Mouse (Mus musculus) liver, embryonic 16.5 days (tissue): Measurements from ENCODE around the gene Myo1d. TPM values are rescaled to one million over a fixed set of nuclear protein-coding genes. Genes with fewer than 3 reads are reported as not detected.

Source experiments
- ATAC-seq: fragments of 200-750 bp; cut with Nextera tagmentation; 2 replicates; pipeline ENCODE4 v1.8.0; 2017; ENCODE audit warnings: low read depth, mild to moderate bottlenecking, moderate number of reproducible peaks, moderate library complexity
- H3K27ac ChIP-seq: fragments of 300-500 bp; sonication (generic); 2 replicates; pipeline ENCODE4 v1.5.1; 2014; ENCODE audit warnings: mild to moderate bottlenecking, low read length
- H3K27me3 ChIP-seq: fragments of 300-500 bp; sonication (generic); 2 replicates; pipeline ENCODE4 v1.6.1; 2014; ENCODE audit warnings: low read depth, low read length, mixed read lengths; ENCODE audit not compliant: control insufficient read depth, insufficient read depth
- H3K36me3 ChIP-seq: fragments of 300-500 bp; sonication (generic); 2 replicates; pipeline ENCODE4 v1.6.1; 2014; ENCODE audit warnings: mild to moderate bottlenecking; ENCODE audit not compliant: control insufficient read depth, insufficient read depth
- H3K4me1 ChIP-seq: fragments of 300-500 bp; sonication (generic); 2 replicates; pipeline ENCODE4 v1.6.1; 2014; ENCODE audit warnings: low read depth, low read length, mixed read lengths; ENCODE audit not compliant: control insufficient read depth
- H3K4me2 ChIP-seq: fragments of 300-500 bp; sonication (generic); 2 replicates; pipeline ENCODE4 v1.6.1; 2014; ENCODE audit warnings: low read depth, low read length, mixed read lengths
- H3K4me3 ChIP-seq: fragments of 300-500 bp; sonication (generic); 2 replicates; pipeline ENCODE4 v1.5.1; 2014; ENCODE audit warnings: low read depth, mild to moderate bottlenecking, low read length
- H3K9ac ChIP-seq: fragments of 300-500 bp; sonication (generic); 2 replicates; pipeline ENCODE4 v1.6.1; 2014; ENCODE audit warnings: low read depth, low read length
- H3K9me3 ChIP-seq: fragments of 300-500 bp; sonication (generic); replicated peaks from 2 replicates; pipeline ENCODE4 v1.6.1; 2016; ENCODE audit warnings: low read length; ENCODE audit not compliant: control insufficient read depth
- WGBS: fragments of 180-500 bp; shearing (Covaris S2); extraction: QIAGEN DNeasy Blood & Tissue Kit; methylation state at CpG from one replicate; pipeline ENCODE4 v1.1.7; 2014; ENCODE audit not compliant: insufficient replicate concordance; 5-methylcytosine and 5-hydroxymethylcytosine counted together
- polyA plus RNA-seq: library from polyadenylated mRNA; unstranded; fragments of >200 nt; fragmentation: Nextera tagmentation; extraction: Ambion mirVana; gene quantifications from 2 replicates; pipeline ENCODE4 v1.2.1, GENCODE M21; 2015

The Myo1d gene
- polyA plus RNA-seq, 1 experiment from 2014 or later, result 12.3 TPM

GRCm38 (mm10) chr11:80628992-80629865 lies 150.6 kb downstream of the Myo1d start:
- ATAC-seq, result no peak
- H3K4me2 ChIP-seq, result no peak overlapping the region
- H3K4me1 ChIP-seq, result no peaks in the 10 kb centered on the region
- H3K27me3 ChIP-seq, result no peaks in the 10 kb centered on the region
- no peaks in the 10 kb centered on the region for H3K9me3 ChIP-seq
- no peak overlapping the region for H3K4me3 ChIP-seq
- H3K9ac ChIP-seq, result no peak overlapping the region
- no peaks in the 10 kb centered on the region for H3K36me3 ChIP-seq
- H3K27ac ChIP-seq, result no peak overlapping the region
- WGBS, result 65% methylated on average over 10 of the region's 10 CpGs

DNA sequence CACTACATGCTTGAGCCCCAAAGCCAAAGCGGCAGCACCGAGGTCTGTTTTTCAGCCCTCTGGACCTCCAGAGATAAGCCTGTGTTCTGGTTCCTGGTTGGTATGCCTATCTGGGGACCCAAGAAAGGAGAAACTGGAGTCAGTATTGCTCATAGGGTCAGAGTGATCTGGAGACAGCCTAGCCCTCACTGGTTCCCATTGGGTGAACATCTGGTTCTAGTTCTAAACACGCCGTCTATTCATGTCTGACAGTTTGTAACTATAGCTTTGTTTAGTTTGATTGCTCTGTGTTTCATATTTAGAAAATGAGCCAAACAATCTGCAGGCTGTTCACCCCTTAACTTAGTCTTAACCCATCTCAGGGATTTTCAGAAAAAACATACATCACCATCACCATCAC lies 151.2 kb downstream of the Myo1d start:
- no peak overlapping the region for H3K9ac ChIP-seq
- 77% methylated on average over 4 of the region's 4 CpGs for WGBS
- H3K4me2 ChIP-seq, result no peak overlapping the region
- H3K36me3 ChIP-seq, result no peaks in the 10 kb centered on the region
- ATAC-seq, result no peak
- no peak overlapping the region for H3K27ac ChIP-seq
- no peaks in the 10 kb centered on the region for H3K9me3 ChIP-seq
- no peaks in the 10 kb centered on the region for H3K27me3 ChIP-seq
- H3K4me3 ChIP-seq, result no peak overlapping the region
- H3K4me1 ChIP-seq, result no peaks in the 10 kb centered on the region

GRCm38 (mm10) chr11:80623038-80623380 lies 156.8 kb downstream of the Myo1d start:
- H3K27ac ChIP-seq, result no peak overlapping the region
- WGBS, result 49% methylated on average over 7 of the region's 7 CpGs

DNA sequence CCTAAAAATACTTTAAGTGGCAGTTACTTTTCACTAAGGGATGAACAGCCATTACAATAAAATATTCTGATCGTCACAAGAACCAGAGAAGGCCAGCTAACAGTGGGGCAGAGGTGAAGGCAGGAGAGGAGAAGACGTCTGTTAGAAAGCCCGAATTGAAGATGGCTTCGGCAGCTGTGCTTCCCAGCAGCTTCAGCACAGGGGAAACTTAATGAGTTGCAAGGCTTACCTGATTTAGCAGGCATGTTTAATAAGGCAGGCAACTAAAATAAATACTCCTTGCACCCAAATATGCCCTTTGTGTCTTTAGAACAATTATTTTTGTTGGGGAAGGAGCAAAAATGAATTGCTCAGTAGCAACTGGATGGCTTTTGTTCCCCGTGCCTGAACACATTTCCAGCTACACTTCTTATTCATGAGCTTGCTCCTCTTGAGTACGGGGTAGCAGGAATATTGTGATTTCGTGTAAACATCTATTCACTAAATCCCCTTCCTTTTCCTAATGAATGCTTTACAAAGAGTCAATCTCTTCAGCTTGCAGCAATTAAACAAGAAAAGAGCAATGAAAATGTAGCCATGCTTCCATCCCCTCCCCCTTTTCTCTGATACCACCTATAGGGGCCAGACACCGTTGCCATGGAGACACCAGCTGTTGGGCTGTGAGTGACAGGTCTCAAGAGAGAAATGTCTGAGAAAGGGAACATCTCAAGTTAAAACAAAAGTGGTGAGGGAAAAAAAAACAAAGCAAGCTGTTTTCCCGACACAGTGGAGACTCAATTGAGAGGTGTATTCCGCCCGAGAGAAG lies 157.4 kb downstream of the Myo1d start:
- ATAC-seq, result no peak
- no peak overlapping the region for H3K9ac ChIP-seq
- no peaks in the 10 kb centered on the region for H3K36me3 ChIP-seq
- no peak overlapping the region for H3K4me2 ChIP-seq
- H3K27me3 ChIP-seq, result no peaks in the 10 kb centered on the region
- H3K9me3 ChIP-seq, result no peaks in the 10 kb centered on the region
- WGBS, result 38% methylated on average over 11 of the region's 11 CpGs
- H3K27ac ChIP-seq, result no peak overlapping the region
- H3K4me3 ChIP-seq, result no peak overlapping the region
- H3K4me1 ChIP-seq, result no peaks in the 10 kb centered on the region

More at GRCm38 (mm10) chr11:80623038-80623380, 156.8 kb downstream of the Myo1d start:
- Histone ChIP-seq H3K9ac (no peak overlapping the region), H3K36me3 (no peaks in the 10 kb centered on the region), H3K27me3 (no peaks in the 10 kb centered on the region), H3K4me1 (no peaks in the 10 kb centered on the region), H3K4me3 (no peak overlapping the region), H3K4me2 (no peak overlapping the region), H3K9me3 (no peaks in the 10 kb centered on the region)
- ATAC-seq, result no peak

DNA sequence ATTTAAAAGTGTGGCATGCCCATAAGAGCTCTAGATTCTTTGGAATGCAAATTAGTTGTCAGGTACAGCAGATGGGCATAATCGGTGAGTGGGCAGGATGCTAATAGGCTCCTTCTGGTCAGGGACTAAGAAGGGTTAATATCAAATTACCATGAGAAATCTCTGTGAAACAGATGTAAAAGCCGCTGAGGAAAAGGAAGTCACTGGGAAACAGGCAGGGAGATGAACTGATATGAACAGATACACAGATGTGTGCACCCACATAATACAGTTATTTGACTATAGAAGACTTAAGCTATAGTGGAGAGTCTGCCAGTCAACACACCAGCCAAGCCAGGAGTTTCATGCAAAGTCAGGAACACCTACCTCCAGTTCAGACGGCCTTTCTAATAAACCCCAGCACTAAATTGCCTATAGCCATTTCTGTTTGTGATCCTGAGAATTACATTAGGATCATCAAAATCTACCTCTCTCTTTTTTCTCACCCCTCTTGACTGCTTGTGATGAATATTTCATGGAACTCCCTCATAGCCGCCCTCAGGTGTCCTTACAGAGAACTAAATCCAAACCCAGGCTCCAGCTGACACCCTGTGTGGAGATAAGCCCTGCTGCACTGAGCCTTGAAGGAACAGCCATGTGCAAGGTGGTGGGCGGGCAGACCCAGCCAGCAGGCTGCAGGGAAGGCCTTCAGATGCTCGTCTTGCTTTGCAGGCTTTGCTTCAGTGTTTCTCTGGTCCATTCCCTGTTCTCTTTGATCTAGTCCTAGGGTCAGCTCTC lies 164.7 kb downstream of the Myo1d start:
- no peaks in the 10 kb centered on the region for H3K27me3 ChIP-seq
- H3K27ac ChIP-seq, result no peak overlapping the region
- H3K4me2 ChIP-seq, result no peak overlapping the region
- no peaks in the 10 kb centered on the region for H3K36me3 ChIP-seq
- no peak for ATAC-seq
- no peaks in the 10 kb centered on the region for H3K4me1 ChIP-seq
- H3K9ac ChIP-seq, result no peak overlapping the region
- H3K9me3 ChIP-seq, result no peaks in the 10 kb centered on the region
- 31% methylated on average over 6 of the region's 6 CpGs for WGBS
- no peak overlapping the region for H3K4me3 ChIP-seq

GRCm38 (mm10) chr11:80614418-80614817 lies 165.4 kb downstream of the Myo1d start:
- H3K4me3 ChIP-seq, result no peak overlapping the region
- H3K27me3 ChIP-seq, result no peaks in the 10 kb centered on the region
- H3K4me2 ChIP-seq, result no peak overlapping the region; the same call in 1 of the 2 replicates
- no peaks in the 10 kb centered on the region for H3K4me1 ChIP-seq
- no peaks in the 10 kb centered on the region for H3K36me3 ChIP-seq
- WGBS, result 28% methylated on average over 5 of the region's 5 CpGs
- H3K27ac ChIP-seq, result no peak overlapping the region
- no peaks in the 10 kb centered on the region for H3K9me3 ChIP-seq
- H3K9ac ChIP-seq, result no peak overlapping the region
- ATAC-seq, result no peak

- no peak for ATAC-seq
- no peaks in the 10 kb centered on the region for H3K4me1 ChIP-seq
- H3K4me2 ChIP-seq, result no peak overlapping the region
- H3K9ac ChIP-seq, result no peak overlapping the region
- no peak overlapping the region for H3K4me3 ChIP-seq
- H3K36me3 ChIP-seq, result no peaks in the 10 kb centered on the region
- H3K27ac ChIP-seq, result no peak overlapping the region
- 10% methylated on average over 6 of the region's 6 CpGs for WGBS
- H3K9me3 ChIP-seq, result no peaks in the 10 kb centered on the region
- no peaks in the 10 kb centered on the region for H3K27me3 ChIP-seq
These were observed 166.3 kb downstream of the Myo1d start for GRCm38 (mm10) chr11:80613534-80613933.

DNA sequence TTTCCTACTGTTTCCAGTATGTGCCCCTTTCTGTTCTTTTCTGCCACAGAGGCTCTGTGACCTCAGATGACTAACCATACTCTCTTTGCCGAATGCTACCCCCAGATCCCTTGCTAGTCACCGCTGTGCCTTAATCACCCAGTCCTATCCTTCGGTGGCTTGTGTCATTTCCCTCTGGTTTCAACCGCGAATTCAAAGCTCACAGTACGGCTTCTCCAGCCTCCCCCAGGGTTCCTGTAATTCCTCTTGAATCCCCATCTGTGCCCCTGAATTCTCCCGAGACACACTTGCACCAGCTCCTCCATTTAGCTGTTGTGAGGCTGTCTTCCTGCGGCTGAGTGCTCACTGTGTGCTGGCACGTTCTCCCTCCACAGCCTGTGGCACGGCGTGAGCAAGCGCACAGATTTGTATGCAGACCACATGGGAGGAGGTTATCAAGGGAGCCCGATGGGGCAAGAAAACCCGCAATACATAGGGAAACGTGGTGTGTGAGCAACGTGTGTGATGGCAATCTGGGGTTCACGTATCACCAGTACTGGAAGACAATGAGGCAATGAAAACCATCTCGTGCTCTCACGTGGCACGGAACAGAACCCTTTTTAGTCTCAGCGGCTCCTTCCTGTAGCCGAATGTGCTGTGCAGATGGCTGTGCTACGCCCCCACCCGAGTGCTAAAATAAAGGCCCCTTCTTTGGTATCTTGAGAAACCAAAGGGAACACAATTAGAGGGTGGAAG lies 177.0 kb downstream of the Myo1d start:
- Histone ChIP-seq H3K9ac (no peak overlapping the region), H3K4me2 (peak overlapping the region; percentile 19; the same call in 1 of the 2 replicates), H3K4me3 (no peak overlapping the region), H3K9me3 (no peaks in the 10 kb centered on the region), H3K27ac (no peak overlapping the region), H3K27me3 (no peaks in the 10 kb centered on the region; the same call in 1 of the 2 replicates), H3K4me1 (no peaks in the 10 kb centered on the region), H3K36me3 (no peaks in the 10 kb centered on the region)
- no peak for ATAC-seq
- 6% methylated on average over 24 of the region's 24 CpGs for WGBS
